8 mouse cellular contexts compared by ENCODE assay signal in genomic region chr3:133876439-133877072, GRCm38 (mm10).
DNase-seq lines count a peak whose midpoint lies in the region; ATAC-seq and TF ChIP-seq lines count a peak whose summit lies in the region.

No protein-coding gene starts in this region.

- TF ChIP-seq EP300 in heart, postnatal 0 days (IDR thresholded peaks at IDR 0.05; ENCODE audit: low read depth), result no peak
- no peak for TF ChIP-seq EP300 in liver, embryonic 14.5 days (IDR thresholded peaks at IDR 0.05; ENCODE audit: low read depth)

- no peaks in the 10 kb centered on the region for H3K27me3 ChIP-seq in forebrain, embryonic 13.5 days
- no peaks in the 10 kb centered on the region for H3K27me3 ChIP-seq in heart, postnatal 0 days (ENCODE audit: control insufficient read depth, insufficient read depth, low read length)
- no peaks in the 10 kb centered on the region for H3K27me3 ChIP-seq in liver, embryonic 14.5 days (ENCODE audit: control insufficient read depth, insufficient read depth, low read length)

- H3K9ac ChIP-seq in forebrain, embryonic 13.5 days, result peak overlapping the region; percentile 14
- no peak overlapping the region for H3K9ac ChIP-seq in heart, postnatal 0 days (replicated peaks; ENCODE audit: low read depth, low read length)
- no peak overlapping the region for H3K9ac ChIP-seq in liver, embryonic 14.5 days (replicated peaks)

- WGBS in forebrain, embryonic 13.5 days, result 3% methylated on average over 13 of the region's 13 CpGs
- 18% methylated on average over 13 of the region's 13 CpGs for WGBS in heart, postnatal 0 days
- WGBS in liver, embryonic 14.5 days (ENCODE audit: insufficient replicate concordance), result 31% methylated on average over 13 of the region's 13 CpGs

- peak; percentile 68 for DNase-seq in ES-CJ7 (ENCODE audit: low read depth, low spot score)
- DNase-seq in c-Kit-positive CD71-positive TER-119-negative erythroid progenitor cells, embryonic 14.5 days (ENCODE audit: low read depth), result peak; percentile 3
- peak; percentile 59 for DNase-seq in heart, postnatal 0 days (ENCODE audit: low spot score)
- peak; percentile 70 to 81 for DNase-seq in kidney, postnatal 25 days
- peak in 2 of 3 experiments; percentile 7 to 11 for DNase-seq in liver, embryonic 14.5 days (ENCODE audit: low read depth in 3 of 3, low spot score in 3 of 3)
- peak; percentile 27 for DNase-seq in ovary, postnatal 10 days (ENCODE audit: low spot score)
- no peak for DNase-seq in T-cell, adult 2 months (ENCODE audit: low spot score)

- peak; percentile 85 for TF ChIP-seq CTCF in heart, postnatal 0 days (IDR thresholded peaks at IDR 0.05; ENCODE audit: low read depth)
- TF ChIP-seq CTCF in liver, embryonic 14.5 days (IDR thresholded peaks at IDR 0.05; ENCODE audit: low read depth), result peak; percentile 62

- H3K4me3 ChIP-seq in forebrain, embryonic 13.5 days, result peak overlapping the region; percentile 25
- H3K4me3 ChIP-seq in heart, postnatal 0 days (ENCODE audit: low read depth, low read length), result peak overlapping the region; percentile 20; the same call in 1 of the 2 replicates
- no peak overlapping the region for H3K4me3 ChIP-seq in liver, embryonic 14.5 days (ENCODE audit: insufficient read depth in 1 of 2, low read depth in 2 of 2, low read length in 2 of 2)

- peak overlapping the region; percentile 52 for H3K4me2 ChIP-seq in forebrain, embryonic 13.5 days
- H3K4me2 ChIP-seq in heart, postnatal 0 days (ENCODE audit: low read depth, low read length), result peak overlapping the region; percentile 56
- no peak overlapping the region for H3K4me2 ChIP-seq in liver, embryonic 14.5 days (ENCODE audit: low read depth)

- H3K4me1 ChIP-seq in forebrain, embryonic 13.5 days, result peaks cover 12% of the 10 kb centered on the region
- no peaks in the 10 kb centered on the region for H3K4me1 ChIP-seq in heart, postnatal 0 days (ENCODE audit: control insufficient read depth, insufficient read depth)
- H3K4me1 ChIP-seq in liver, embryonic 14.5 days (replicated peaks; ENCODE audit: control insufficient read depth in 2 of 2, insufficient read depth in 2 of 2, low read length in 1 of 2), result no peaks in the 10 kb centered on the region; a peak in 1 of 4 replicates

- ATAC-seq in forebrain, embryonic 13.5 days, result peak; percentile 93
- peak; percentile 77 for ATAC-seq in heart, postnatal 0 days (ENCODE audit: insufficient read depth, low read depth)
- ATAC-seq in liver, embryonic 14.5 days (ENCODE audit: insufficient read depth), result no peak

- H3K9me3 ChIP-seq in forebrain, embryonic 13.5 days (replicated peaks), result no peaks in the 10 kb centered on the region
- no peaks in the 10 kb centered on the region for H3K9me3 ChIP-seq in heart, postnatal 0 days (replicated peaks; ENCODE audit: control insufficient read depth, low read length)
- H3K9me3 ChIP-seq in liver, embryonic 14.5 days (ENCODE audit: control insufficient read depth, low read length), result no peaks in the 10 kb centered on the region

- peak overlapping the region; percentile 85 for H3K27ac ChIP-seq in forebrain, embryonic 13.5 days
- no peak overlapping the region for H3K27ac ChIP-seq in heart, postnatal 0 days (ENCODE audit: low read depth)
- H3K27ac ChIP-seq in liver, embryonic 14.5 days, result no peak overlapping the region

- H3K36me3 ChIP-seq in forebrain, embryonic 13.5 days (ENCODE audit: poor library complexity, severe bottlenecking), result no peaks in the 10 kb centered on the region
- H3K36me3 ChIP-seq in heart, postnatal 0 days (replicated peaks; ENCODE audit: control insufficient read depth, insufficient read depth, low read length), result no peaks in the 10 kb centered on the region
- no peaks in the 10 kb centered on the region for H3K36me3 ChIP-seq in liver, embryonic 14.5 days (replicated peaks; ENCODE audit: control insufficient read depth, insufficient read depth, low read depth)

Comparison
In these comparisons a context has a peak if more than half of its experiments do, and no peak if none do; other contexts are left out.
1. H3K4me3 ChIP-seq: peak in forebrain, embryonic 13.5 days (single experiment) and heart, postnatal 0 days (single experiment); none in liver, embryonic 14.5 days (0 of 2).